Mouse (Mus musculus): ENCODE data around the gene Dpysl4. TPM values are rescaled to one million over a fixed set of nuclear protein-coding genes. Genes with fewer than 3 reads are reported as not detected.

Dpysl4 gene
- polyA plus RNA-seq, 1 experiment, result 3.6 TPM

DNA sequence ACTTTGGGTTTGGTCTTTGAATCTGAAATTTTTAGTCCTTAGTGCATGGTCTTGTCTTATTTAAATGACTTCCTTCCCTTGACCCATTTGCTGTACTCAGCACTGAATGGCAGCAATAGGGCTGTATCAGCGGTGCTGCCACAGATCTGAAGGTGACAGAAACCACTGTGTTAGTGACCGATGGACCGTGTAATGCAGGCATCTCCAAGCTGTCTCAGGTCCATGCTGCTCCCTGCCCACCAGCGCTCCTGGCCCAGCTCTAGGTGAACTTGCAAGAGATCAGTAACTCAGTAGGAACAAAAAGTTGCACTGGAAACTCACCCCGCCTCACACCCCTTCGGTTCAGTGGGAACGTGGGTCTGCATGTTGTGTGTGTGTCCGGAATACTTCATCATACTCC is 3.5 kb upstream of the Dpysl4 start:
- no peak for TF ChIP-seq POLR2A (IDR thresholded peaks at IDR 0.05; ENCODE audit: low read depth, low read length)
- TF ChIP-seq CTCF (IDR thresholded peaks at IDR 0.05; ENCODE audit: borderline replicate concordance, insufficient read depth, low read length), result no peak

DNA sequence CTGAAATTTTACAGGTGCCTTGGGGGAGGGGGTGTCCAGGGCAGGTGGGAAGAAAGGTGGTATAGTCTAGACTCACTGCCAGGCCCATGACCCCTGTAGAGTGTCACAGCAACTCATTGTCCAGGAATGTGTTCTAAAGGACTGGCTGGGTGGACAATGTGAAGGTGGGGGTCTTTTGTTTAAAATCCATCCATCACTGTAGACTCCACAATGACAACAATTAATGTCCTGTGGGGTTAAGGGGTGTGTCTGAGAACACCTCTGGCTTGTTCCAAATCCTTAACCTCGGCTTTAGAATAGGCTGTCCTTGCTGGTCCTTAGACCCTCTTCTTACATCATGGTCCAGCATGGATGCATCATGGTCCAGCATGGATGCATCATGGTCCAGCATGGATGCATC is 1.5 kb upstream of the Dpysl4 start:
- Histone ChIP-seq H3K4me1 (ENCODE audit: control insufficient read depth, insufficient read depth, low read length) (no peaks in the 10 kb centered on the region), H3K4me3 (ENCODE audit: insufficient read depth, low read length) (no peak overlapping the region), H3K27ac (ENCODE audit: insufficient read depth, low read length) (no peak overlapping the region)
- TF ChIP-seq CTCF (IDR thresholded peaks at IDR 0.05; ENCODE audit: borderline replicate concordance, insufficient read depth, low read length) (no peak), POLR2A (IDR thresholded peaks at IDR 0.05; ENCODE audit: low read depth, low read length) (no peak)

More for the DNA sequence above, 3.5 kb upstream of the Dpysl4 start:
- Histone ChIP-seq H3K4me1 (ENCODE audit: control insufficient read depth, insufficient read depth, low read length) (no peaks in the 10 kb centered on the region), H3K27ac (ENCODE audit: insufficient read depth, low read length) (no peak overlapping the region), H3K4me3 (ENCODE audit: insufficient read depth, low read length) (no peak overlapping the region)

DNA sequence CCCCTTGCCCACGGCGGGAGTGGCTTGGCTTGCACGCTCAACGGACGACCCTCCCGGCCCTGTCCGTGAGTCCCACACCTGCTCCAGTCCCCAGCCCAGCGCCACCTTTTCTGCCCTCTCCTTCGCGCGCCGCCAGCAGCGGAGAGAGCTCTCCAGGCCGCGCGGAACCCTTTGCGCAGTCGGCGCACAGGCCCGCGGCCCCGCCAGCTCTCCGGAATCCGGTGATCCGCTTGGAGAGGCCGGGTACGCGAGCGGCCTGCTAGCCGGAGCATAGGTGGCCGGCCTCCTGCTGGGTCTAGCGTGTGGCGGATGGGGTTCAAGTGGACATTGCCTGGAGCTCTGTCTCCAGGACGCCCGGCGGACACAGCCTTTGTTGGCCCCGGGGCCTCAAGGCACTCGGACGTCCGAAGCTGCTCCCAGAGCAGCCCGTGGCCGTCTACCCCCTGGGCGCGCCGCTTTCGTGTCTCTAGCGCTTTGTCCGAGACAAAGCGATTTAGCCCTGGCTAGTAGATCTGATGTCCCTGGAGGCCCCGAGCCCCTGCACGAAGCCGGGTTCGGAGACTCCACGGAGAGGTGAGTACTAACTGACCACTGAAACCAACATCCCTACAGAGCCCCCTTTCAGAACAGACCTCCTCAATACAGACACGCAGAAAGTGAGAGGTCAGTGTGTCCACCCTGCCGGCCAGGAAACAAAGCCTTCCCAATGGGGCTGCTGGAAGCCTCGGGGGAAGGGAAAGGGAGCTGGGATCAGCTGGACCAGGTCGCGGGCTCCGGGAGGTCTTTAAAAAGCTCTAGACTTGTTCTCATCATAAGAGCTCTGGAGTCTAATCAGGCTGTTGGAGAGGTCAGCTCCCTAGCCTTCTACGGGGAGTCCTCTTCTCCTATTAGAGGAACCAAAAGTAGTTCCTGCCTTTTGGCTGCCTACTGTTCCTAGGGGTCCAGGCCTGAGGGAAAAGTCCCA is 676 bp downstream of the Dpysl4 start:
- Histone ChIP-seq H3K27ac (ENCODE audit: insufficient read depth, low read length) (no peak overlapping the region), H3K4me1 (ENCODE audit: control insufficient read depth, insufficient read depth, low read length) (no peaks in the 10 kb centered on the region), H3K4me3 (ENCODE audit: insufficient read depth, low read length) (peak overlapping the region; percentile 46)
- TF ChIP-seq CTCF (IDR thresholded peaks at IDR 0.05; ENCODE audit: borderline replicate concordance, insufficient read depth, low read length) (no peak), POLR2A (IDR thresholded peaks at IDR 0.05; ENCODE audit: low read depth, low read length) (no peak)

DNA sequence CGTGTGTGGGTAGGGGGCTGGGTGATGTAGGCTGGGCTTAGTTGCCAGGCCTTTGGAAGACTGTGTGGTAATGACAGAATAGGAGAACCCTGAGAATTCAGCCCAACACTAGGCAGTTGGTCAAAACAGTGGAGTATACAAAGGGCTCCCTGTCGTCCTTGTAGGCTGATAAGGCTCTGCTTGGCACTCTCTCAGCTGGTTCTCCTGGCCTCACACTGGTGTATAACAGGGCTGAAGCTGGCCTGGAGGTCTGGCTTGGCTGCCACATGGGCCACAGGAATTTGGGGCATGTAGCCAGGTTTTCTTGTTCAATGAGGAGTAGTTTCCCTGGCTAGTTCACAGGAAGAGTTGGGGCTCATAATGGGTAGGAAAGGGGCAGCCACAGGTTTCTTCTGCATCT is 2.0 kb downstream of the Dpysl4 start:
- no peak overlapping the region for H3K27ac ChIP-seq (ENCODE audit: insufficient read depth, low read length)
- H3K4me3 ChIP-seq (ENCODE audit: insufficient read depth, low read length), result no peak overlapping the region
- no peaks in the 10 kb centered on the region for H3K4me1 ChIP-seq (ENCODE audit: control insufficient read depth, insufficient read depth, low read length)
- TF ChIP-seq CTCF (IDR thresholded peaks at IDR 0.05; ENCODE audit: borderline replicate concordance, insufficient read depth, low read length) (no peak), POLR2A (IDR thresholded peaks at IDR 0.05; ENCODE audit: low read depth, low read length) (no peak)

DNA sequence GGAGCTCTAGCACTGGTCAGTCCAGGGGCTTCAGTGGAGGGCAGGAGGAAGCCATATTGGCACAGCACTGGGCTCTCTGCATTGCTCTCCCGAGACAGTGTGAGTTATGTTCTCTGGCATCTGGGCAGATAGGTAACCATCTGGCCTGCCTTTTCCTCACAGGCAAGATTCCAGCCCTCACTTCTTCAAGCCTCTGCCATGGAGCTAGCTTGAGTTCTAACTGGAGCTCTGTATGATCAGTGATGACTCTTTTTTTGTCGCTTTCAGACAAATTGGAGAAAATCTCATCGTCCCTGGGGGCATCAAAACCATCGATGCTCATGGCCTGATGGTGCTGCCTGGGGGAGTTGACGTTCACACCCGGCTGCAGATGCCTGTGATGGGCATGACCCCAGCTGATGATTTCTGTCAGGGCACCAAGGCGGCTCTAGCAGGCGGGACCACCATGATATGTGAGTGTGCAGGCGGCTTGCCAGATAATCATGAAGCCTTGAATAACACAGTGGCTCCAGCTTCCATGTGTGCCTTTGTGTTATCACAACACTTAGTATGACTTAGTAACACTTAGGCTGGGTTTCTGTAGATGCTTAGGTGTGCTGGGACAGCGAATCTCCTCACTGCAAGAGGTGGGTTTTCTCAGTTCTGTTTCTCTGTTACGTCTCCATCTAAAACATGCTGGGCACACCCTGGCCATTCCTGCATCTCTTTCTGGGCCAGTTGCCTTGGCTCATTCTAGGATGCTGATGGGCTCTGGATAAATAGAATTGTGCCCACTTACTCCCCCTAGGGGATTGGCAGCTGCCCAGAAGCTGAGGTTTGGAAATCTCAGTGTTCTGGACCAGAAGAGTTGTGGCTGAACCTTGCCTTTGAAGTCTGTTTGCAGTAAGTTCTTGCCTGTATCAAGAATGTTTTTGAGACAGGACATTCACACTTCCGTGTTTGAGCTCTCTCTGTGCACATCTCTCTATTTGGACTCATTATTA is 4.4 kb downstream of the Dpysl4 start:
- Histone ChIP-seq H3K4me1 (ENCODE audit: control insufficient read depth, insufficient read depth, low read length) (no peaks in the 10 kb centered on the region), H3K4me3 (ENCODE audit: insufficient read depth, low read length) (no peak overlapping the region), H3K27ac (ENCODE audit: insufficient read depth, low read length) (no peak overlapping the region)
- TF ChIP-seq POLR2A (IDR thresholded peaks at IDR 0.05; ENCODE audit: low read depth, low read length) (no peak), CTCF (IDR thresholded peaks at IDR 0.05; ENCODE audit: borderline replicate concordance, insufficient read depth, low read length) (no peak)

DNA sequence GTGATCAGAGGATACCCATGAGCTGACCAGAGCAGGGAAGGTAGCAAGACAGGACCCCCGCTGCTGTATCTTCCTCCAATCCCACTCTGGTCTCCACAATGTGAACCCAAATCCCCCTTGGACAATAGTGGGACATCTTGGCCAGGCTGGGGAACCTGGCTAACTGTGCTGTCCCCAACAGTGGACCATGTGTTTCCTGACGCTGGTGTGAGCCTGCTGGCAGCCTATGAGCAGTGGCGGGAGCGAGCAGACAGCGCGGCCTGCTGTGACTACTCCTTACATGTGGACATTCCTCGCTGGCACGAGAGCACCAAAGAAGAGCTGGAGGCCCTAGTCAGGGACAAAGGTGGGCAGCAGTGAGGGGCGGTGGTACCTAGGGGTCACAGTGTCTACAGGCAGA is 5.9 kb downstream of the Dpysl4 start:
- TF ChIP-seq POLR2A (IDR thresholded peaks at IDR 0.05; ENCODE audit: low read depth, low read length) (no peak), CTCF (IDR thresholded peaks at IDR 0.05; ENCODE audit: borderline replicate concordance, insufficient read depth, low read length) (no peak)
- no peaks in the 10 kb centered on the region for H3K4me1 ChIP-seq (ENCODE audit: control insufficient read depth, insufficient read depth, low read length)
- no peak overlapping the region for H3K27ac ChIP-seq (ENCODE audit: insufficient read depth, low read length)
- H3K4me3 ChIP-seq (ENCODE audit: insufficient read depth, low read length), result no peak overlapping the region

DNA sequence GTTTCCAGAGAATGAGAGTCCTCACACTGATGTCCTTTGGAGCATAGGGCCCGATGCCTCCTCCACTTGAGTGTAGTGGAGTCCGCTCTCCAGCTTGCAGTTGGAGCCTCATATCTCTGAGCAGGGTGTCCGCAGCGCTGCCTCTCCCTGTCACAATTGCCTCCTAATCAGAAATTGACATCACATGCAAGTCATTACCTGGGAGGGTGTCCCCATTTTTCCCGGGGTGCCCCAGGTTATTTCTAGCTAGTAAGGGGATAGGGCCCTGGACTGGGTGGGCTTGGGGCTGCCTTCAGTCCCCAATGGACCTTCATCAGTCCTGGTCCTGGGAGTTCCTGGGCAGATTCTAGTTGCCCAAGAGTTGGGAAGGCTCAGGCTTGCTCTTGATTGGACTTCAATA is 6.9 kb downstream of the Dpysl4 start:
- Histone ChIP-seq H3K4me3 (ENCODE audit: insufficient read depth, low read length) (no peak overlapping the region), H3K27ac (ENCODE audit: insufficient read depth, low read length) (no peak overlapping the region), H3K4me1 (ENCODE audit: control insufficient read depth, insufficient read depth, low read length) (no peaks in the 10 kb centered on the region)
- no peak for TF ChIP-seq CTCF (IDR thresholded peaks at IDR 0.05; ENCODE audit: borderline replicate concordance, insufficient read depth, low read length)
- no peak for TF ChIP-seq POLR2A (IDR thresholded peaks at IDR 0.05; ENCODE audit: low read depth, low read length)

DNA sequence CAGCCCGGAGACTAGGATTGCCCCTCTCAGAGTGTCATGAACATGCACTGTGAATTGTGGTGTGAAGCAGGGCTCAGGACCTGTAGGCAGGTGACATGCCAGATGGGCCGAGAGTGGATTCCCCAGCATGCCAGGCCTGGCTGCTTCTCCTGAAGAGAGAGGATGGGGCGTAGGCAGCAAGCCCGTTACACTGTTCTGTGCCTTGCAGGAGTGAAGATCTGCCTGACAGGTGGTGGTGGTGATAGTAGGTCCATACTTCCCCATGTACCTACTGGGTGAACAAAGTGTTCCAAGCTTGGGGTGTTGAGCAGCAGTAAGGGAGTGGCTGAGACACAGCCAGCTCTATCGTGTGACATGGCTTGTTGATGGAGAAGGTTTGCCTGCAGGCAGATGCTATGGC is 7.3 kb downstream of the Dpysl4 start:
- TF ChIP-seq POLR2A (IDR thresholded peaks at IDR 0.05; ENCODE audit: low read depth, low read length) (no peak), CTCF (IDR thresholded peaks at IDR 0.05; ENCODE audit: borderline replicate concordance, insufficient read depth, low read length) (no peak)
- no peak overlapping the region for H3K27ac ChIP-seq (ENCODE audit: insufficient read depth, low read length)

DNA sequence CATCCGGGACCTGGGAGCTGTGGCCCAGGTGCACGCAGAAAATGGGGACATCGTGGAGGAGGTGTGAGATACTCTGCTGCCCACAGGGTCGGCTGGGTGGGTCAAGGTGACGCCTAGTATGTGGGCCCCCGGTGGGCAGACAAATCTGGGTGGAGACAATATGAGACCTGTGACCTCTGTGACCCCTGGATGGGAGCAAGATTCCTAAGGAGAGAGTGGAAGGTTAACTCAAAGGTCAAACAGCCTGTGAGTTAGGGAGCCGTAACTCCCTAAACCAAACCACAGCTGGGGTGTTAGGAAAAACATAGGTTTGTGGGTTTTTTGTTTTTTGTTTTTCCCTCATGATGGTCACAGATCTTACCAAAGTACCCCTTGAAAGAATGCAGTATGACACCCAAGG is 8.0 kb downstream of the Dpysl4 start:
- Histone ChIP-seq H3K4me1 (ENCODE audit: control insufficient read depth, insufficient read depth, low read length) (no peaks in the 10 kb centered on the region), H3K27ac (ENCODE audit: insufficient read depth, low read length) (no peak overlapping the region), H3K4me3 (ENCODE audit: insufficient read depth, low read length) (no peak overlapping the region)
- TF ChIP-seq POLR2A (IDR thresholded peaks at IDR 0.05; ENCODE audit: low read depth, low read length) (no peak), CTCF (IDR thresholded peaks at IDR 0.05; ENCODE audit: borderline replicate concordance, insufficient read depth, low read length) (no peak)

More for the DNA sequence above, 7.3 kb downstream of the Dpysl4 start:
- no peak overlapping the region for H3K4me3 ChIP-seq (ENCODE audit: insufficient read depth, low read length)
- H3K4me1 ChIP-seq (ENCODE audit: control insufficient read depth, insufficient read depth, low read length), result no peaks in the 10 kb centered on the region
